Mouse (Mus musculus): ENCODE measurements at regions not wholly inside any gene's neighbourhood (a gene's known extent, or its start where the extent isn't known, plus 50 kb on each side); places are given as distances from the start of the nearest gene placed in this dataset.

- TF ChIP-seq CTCF (IDR thresholded peaks at IDR 0.05; ENCODE audit: low read depth, low read length), result no peak
- TF ChIP-seq TAL1 (conservative IDR thresholded peaks at IDR 0.05; ENCODE audit: low read depth, low read length), result no peak
Measured at GRCm38 (mm10) chr15:67033936-67034335, 533.2 kb upstream of the Lrrc6 start.

Measured in G1E (cell line).